Mouse (Mus musculus): ENCODE results near the gene Exosc2. TPM values are rescaled to one million over a fixed set of nuclear protein-coding genes. Genes with fewer than 3 reads are reported as not detected.

The Exosc2 gene
- 86.2 and 91.5 TPM in 2 replicates for polyA plus RNA-seq (2014; fragmentation: Nextera tagmentation; extraction: Ambion mirVana)

- Histone ChIP-seq H3K4me2 (ENCODE audit: low read depth, severe bottlenecking) (peak within 1 kb of the TSS; percentile 75), H3K9ac (ENCODE audit: low read length) (peak within 1 kb of the TSS; percentile 88), H3K4me3 (ENCODE audit: low read depth, low read length) (peak within 1 kb of the TSS; percentile 83), H3K27ac (replicated peaks; ENCODE audit: low read depth, low read length) (no peak within 1 kb of the TSS), H3K9me3 (ENCODE audit: control insufficient read depth, low read length) (no peaks in the 10 kb centered on the region), H3K4me1 (ENCODE audit: control insufficient read depth, insufficient read depth, low read length) (0 out of 2 replicates have a peak, but pooled peaks cover 6% of the 10 kb centered on the region), H3K36me3 (ENCODE audit: control insufficient read depth, insufficient read depth, low read length) (peaks cover 11% of the 10 kb centered on the region; the same call in 1 of the 2 replicates), H3K27me3 (ENCODE audit: control insufficient read depth, insufficient read depth, low read length) (no peaks in the 10 kb centered on the region)
- DNase-seq (ENCODE audit: low spot score) (peak; percentile 88), ATAC-seq (ENCODE audit: insufficient number of reproducible peaks, low FRiP score, low TSS enrichment, low read depth) (peak; percentile 93)
- WGBS: under 1% methylated on average over 27 of the region's 27 CpGs
Observed at GRCm38 (mm10) chr2:31670551-31671035, at the start of gene Exosc2. Gene Exosc2 (plus strand): TSS chr2:31670715.

- Histone ChIP-seq H3K27ac (replicated peaks; ENCODE audit: low read depth, low read length) (no peak overlapping the region), H3K9me3 (ENCODE audit: control insufficient read depth, low read length) (no peaks in the 10 kb centered on the region; the same call in 1 of the 2 replicates), H3K36me3 (ENCODE audit: control insufficient read depth, insufficient read depth, low read length) (no peaks in the 10 kb centered on the region), H3K9ac (ENCODE audit: low read length) (no peak overlapping the region), H3K27me3 (ENCODE audit: control insufficient read depth, insufficient read depth, low read length) (peaks cover 62% of the 10 kb centered on the region), H3K4me2 (ENCODE audit: low read depth, severe bottlenecking) (no peak overlapping the region), H3K4me3 (ENCODE audit: low read depth, low read length) (no peak overlapping the region), H3K4me1 (ENCODE audit: control insufficient read depth, insufficient read depth, low read length) (no peaks in the 10 kb centered on the region)
- DNase-seq (ENCODE audit: low spot score) (no peak), ATAC-seq (ENCODE audit: insufficient number of reproducible peaks, low FRiP score, low TSS enrichment, low read depth) (no peak)
- 69% methylated on average over 3 of the region's 3 CpGs for WGBS
Observed at GRCm38 (mm10) chr2:31633531-31633930, 37.0 kb upstream of the Exosc2 start.

GRCm38 (mm10) chr2:31635281-31636137, 35.0 kb upstream of the Exosc2 start:
- no peak for ATAC-seq (ENCODE audit: insufficient number of reproducible peaks, low FRiP score, low TSS enrichment, low read depth)

DNA sequence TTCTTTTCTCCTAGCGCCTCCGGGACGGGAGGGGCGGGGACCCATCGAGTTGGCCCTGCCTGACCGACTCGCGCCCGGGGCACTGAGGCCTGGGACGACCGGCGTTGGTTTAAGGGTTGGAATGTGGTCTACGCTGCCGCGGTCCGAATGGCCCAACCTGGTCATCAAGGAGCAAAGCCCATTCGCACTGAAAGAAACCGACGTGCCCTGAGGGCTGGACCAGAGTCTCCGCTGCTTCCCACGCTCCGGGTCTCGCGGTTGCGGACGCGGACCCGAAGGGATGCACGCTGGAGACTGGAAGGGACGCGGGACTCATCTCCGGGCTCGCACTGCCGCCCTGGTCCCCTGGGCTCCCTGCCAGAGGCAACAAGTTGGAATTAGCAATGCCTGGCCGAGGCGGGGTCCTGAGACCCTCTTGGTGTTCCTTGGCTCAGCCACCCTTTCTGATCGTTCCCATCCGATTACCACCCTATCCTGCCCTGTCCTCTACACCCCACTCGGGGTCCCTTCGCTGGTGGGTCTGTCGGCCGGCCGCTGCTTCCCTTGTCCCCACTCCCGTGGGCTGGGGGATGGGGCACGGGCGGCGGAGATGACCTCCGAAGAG, 34.3 kb upstream of the Exosc2 start:
- Histone ChIP-seq H3K4me2 (ENCODE audit: low read depth, severe bottlenecking) (peak overlapping the region; percentile 34), H3K4me1 (ENCODE audit: control insufficient read depth, insufficient read depth, low read length) (no peaks in the 10 kb centered on the region), H3K9ac (ENCODE audit: low read length) (no peak overlapping the region), H3K9me3 (ENCODE audit: control insufficient read depth, low read length) (no peaks in the 10 kb centered on the region; the same call in 1 of the 2 replicates), H3K36me3 (ENCODE audit: control insufficient read depth, insufficient read depth, low read length) (no peaks in the 10 kb centered on the region), H3K27ac (replicated peaks; ENCODE audit: low read depth, low read length) (no peak overlapping the region), H3K4me3 (ENCODE audit: low read depth, low read length) (peak overlapping the region; percentile 21), H3K27me3 (ENCODE audit: control insufficient read depth, insufficient read depth, low read length) (peaks cover 89% of the 10 kb centered on the region)
- peak; percentile 62 for DNase-seq (ENCODE audit: low spot score)
- under 1% methylated on average over 48 of the region's 48 CpGs for WGBS
- no peak for ATAC-seq (ENCODE audit: insufficient number of reproducible peaks, low FRiP score, low TSS enrichment, low read depth)

More at GRCm38 (mm10) chr2:31635281-31636137, 35.0 kb upstream of the Exosc2 start:
- Histone ChIP-seq H3K4me2 (ENCODE audit: low read depth, severe bottlenecking) (peak overlapping the region; percentile 34), H3K9ac (ENCODE audit: low read length) (no peak overlapping the region), H3K27me3 (ENCODE audit: control insufficient read depth, insufficient read depth, low read length) (peaks cover 82% of the 10 kb centered on the region), H3K9me3 (ENCODE audit: control insufficient read depth, low read length) (no peaks in the 10 kb centered on the region; the same call in 1 of the 2 replicates), H3K27ac (replicated peaks; ENCODE audit: low read depth, low read length) (no peak overlapping the region), H3K4me1 (ENCODE audit: control insufficient read depth, insufficient read depth, low read length) (no peaks in the 10 kb centered on the region), H3K4me3 (ENCODE audit: low read depth, low read length) (peak overlapping the region; percentile 0; the same call in 1 of the 2 replicates), H3K36me3 (ENCODE audit: control insufficient read depth, insufficient read depth, low read length) (no peaks in the 10 kb centered on the region)
- DNase-seq (ENCODE audit: low spot score): peak; percentile 56
- WGBS: under 1% methylated on average over 52 of the region's 52 CpGs

GRCm38 (mm10) chr2:31636742-31637141, 33.8 kb upstream of the Exosc2 start:
- WGBS: 0% methylated on average over 35 of the region's 35 CpGs
- no peak overlapping the region for H3K27ac ChIP-seq (replicated peaks; ENCODE audit: low read depth, low read length)
- H3K4me2 ChIP-seq (ENCODE audit: low read depth, severe bottlenecking): peak overlapping the region; percentile 34
- ATAC-seq (ENCODE audit: insufficient number of reproducible peaks, low FRiP score, low TSS enrichment, low read depth) (no peak), DNase-seq (ENCODE audit: low spot score) (no peak)
- H3K36me3 ChIP-seq (ENCODE audit: control insufficient read depth, insufficient read depth, low read length): no peaks in the 10 kb centered on the region
- H3K4me3 ChIP-seq (ENCODE audit: low read depth, low read length): peak overlapping the region; percentile 21
- no peak overlapping the region for H3K9ac ChIP-seq (ENCODE audit: low read length)
- no peaks in the 10 kb centered on the region; the same call in 1 of the 2 replicates for H3K9me3 ChIP-seq (ENCODE audit: control insufficient read depth, low read length)
- H3K4me1 ChIP-seq (ENCODE audit: control insufficient read depth, insufficient read depth, low read length): no peaks in the 10 kb centered on the region
- H3K27me3 ChIP-seq (ENCODE audit: control insufficient read depth, insufficient read depth, low read length): peaks cover 94% of the 10 kb centered on the region

GRCm38 (mm10) chr2:31637311-31637710, 33.2 kb upstream of the Exosc2 start:
- Histone ChIP-seq H3K4me1 (ENCODE audit: control insufficient read depth, insufficient read depth, low read length) (no peaks in the 10 kb centered on the region), H3K9ac (ENCODE audit: low read length) (no peak overlapping the region), H3K36me3 (ENCODE audit: control insufficient read depth, insufficient read depth, low read length) (no peaks in the 10 kb centered on the region), H3K27ac (replicated peaks; ENCODE audit: low read depth, low read length) (no peak overlapping the region), H3K4me2 (ENCODE audit: low read depth, severe bottlenecking) (no peak overlapping the region), H3K9me3 (ENCODE audit: control insufficient read depth, low read length) (no peaks in the 10 kb centered on the region; the same call in 1 of the 2 replicates), H3K27me3 (ENCODE audit: control insufficient read depth, insufficient read depth, low read length) (peaks cover 98% of the 10 kb centered on the region), H3K4me3 (ENCODE audit: low read depth, low read length) (no peak overlapping the region)
- 1% methylated on average over 12 of the region's 12 CpGs for WGBS
- no peak for ATAC-seq (ENCODE audit: insufficient number of reproducible peaks, low FRiP score, low TSS enrichment, low read depth)
- DNase-seq (ENCODE audit: low spot score): peak; percentile 54

- under 1% methylated on average over 22 of the region's 22 CpGs for WGBS
- H3K4me2 ChIP-seq (ENCODE audit: low read depth, severe bottlenecking): no peak overlapping the region
- no peaks in the 10 kb centered on the region for H3K4me1 ChIP-seq (ENCODE audit: control insufficient read depth, insufficient read depth, low read length)
Observed at GRCm38 (mm10) chr2:31637807-31638206, 32.7 kb upstream of the Exosc2 start.

More at GRCm38 (mm10) chr2:31637807-31638206, 32.7 kb upstream of the Exosc2 start:
- Histone ChIP-seq H3K36me3 (ENCODE audit: control insufficient read depth, insufficient read depth, low read length) (no peaks in the 10 kb centered on the region), H3K27me3 (ENCODE audit: control insufficient read depth, insufficient read depth, low read length) (peaks cover 98% of the 10 kb centered on the region), H3K4me3 (ENCODE audit: low read depth, low read length) (no peak overlapping the region), H3K27ac (replicated peaks; ENCODE audit: low read depth, low read length) (no peak overlapping the region), H3K9me3 (ENCODE audit: control insufficient read depth, low read length) (no peaks in the 10 kb centered on the region; the same call in 1 of the 2 replicates), H3K9ac (ENCODE audit: low read length) (no peak overlapping the region)
- peak; percentile 72 for DNase-seq (ENCODE audit: low spot score)
- no peak for ATAC-seq (ENCODE audit: insufficient number of reproducible peaks, low FRiP score, low TSS enrichment, low read depth)
